Mouse (Mus musculus) spleen, adult 2 months (tissue): ENCODE results near the gene Gm4869.

Experiments
- CTCF ChIP-seq: fragments of 200-500 bp; IDR thresholded peaks from 2 replicates; pipeline ENCODE4 v1.5.1; 2011; ENCODE audit warnings: mild to moderate bottlenecking, inconsistent platforms; ENCODE audit not compliant: insufficient read depth, insufficient read length, insufficient replicate concordance; ENCODE audit errors: extremely low read depth
- POLR2A ChIP-seq: fragments of 200-500 bp; IDR thresholded peaks from 2 replicates; pipeline ENCODE4 v1.6.1; 2011; ENCODE audit warnings: low read depth, low read length, inconsistent platforms

GRCm38 (mm10) chr5:140508686-140509085 lies 63.2 kb downstream of the Gm4869 start:
- TF ChIP-seq CTCF (no peak), POLR2A (no peak)
